Mouse (Mus musculus) ES-E14 (cell line): ENCODE data around the gene Gpr87. TPM values are rescaled to one million over a fixed set of nuclear protein-coding genes. Genes with fewer than 3 reads are reported as not detected.

ENCODE experiments used
- DNase-seq: peaks from one replicate; pipeline ENCODE4 v3.0.0-alpha.2; 2013; ENCODE audit warnings: low read depth, low spot score
- H3K27ac ChIP-seq: 2 replicates; pipeline ENCODE4 v1.5.1; 2012; ENCODE audit warnings: low read depth, mild to moderate bottlenecking, low read length, moderate library complexity, mixed read lengths; ENCODE audit not compliant: poor library complexity, insufficient read depth, severe bottlenecking
- H3K36me3 ChIP-seq: 2 replicates; pipeline ENCODE4 v1.6.1; 2012; ENCODE audit warnings: mild to moderate bottlenecking, low read length, moderate library complexity, mixed read lengths; ENCODE audit not compliant: control insufficient read depth, poor library complexity, insufficient read depth, severe bottlenecking
- H3K4me1 ChIP-seq, 2 experiments: fragments of 150-350 bp in 1 of 2; sonication (generic) in 1 of 2; 2 replicates each; pipeline ENCODE4 v1.6.1; 2012; ENCODE audit warnings: low read length in 2 of 2, mild to moderate bottlenecking in 1 of 2, mixed read lengths in 1 of 2; ENCODE audit not compliant: control insufficient read depth in 2 of 2, insufficient read depth in 2 of 2, poor library complexity in 1 of 2
- H3K4me3 ChIP-seq, 2 experiments: fragments of 150-350 bp in 1 of 2; sonication (generic) in 1 of 2; 2 replicates each; pipeline ENCODE4 v1.5.1; 2012; ENCODE audit warnings: low read length in 2 of 2, low read depth in 1 of 2, mild to moderate bottlenecking in 1 of 2, mixed read lengths in 1 of 2; ENCODE audit not compliant: insufficient read depth in 1 of 2, poor library complexity in 1 of 2, severe bottlenecking in 1 of 2
- H3K9ac ChIP-seq: 2 replicates; pipeline ENCODE4 v1.6.1; 2012; ENCODE audit warnings: low read depth, mild to moderate bottlenecking, low read length, mixed read lengths; ENCODE audit not compliant: poor library complexity, insufficient read depth, severe bottlenecking
- H3K9me3 ChIP-seq: fragments of 150-350 bp; sonication (generic); 2 replicates; pipeline ENCODE4 v1.6.1; 2012; ENCODE audit warnings: low read depth, mild to moderate bottlenecking, low read length; ENCODE audit not compliant: control insufficient read depth, insufficient read depth
- CHD2 ChIP-seq: IDR thresholded peaks from 2 replicates; pipeline ENCODE4 v1.6.1; 2014; ENCODE audit warnings: mild to moderate bottlenecking, low read depth, low read length, inconsistent platforms
- HCFC1 ChIP-seq: IDR thresholded peaks from 2 replicates; pipeline ENCODE4 v1.6.1; 2012; ENCODE audit warnings: low read length, inconsistent platforms, borderline replicate concordance; ENCODE audit not compliant: insufficient read depth
- MAFK ChIP-seq: IDR thresholded peaks from 2 replicates; pipeline ENCODE4 v1.6.1; 2014; ENCODE audit warnings: mild to moderate bottlenecking, low read depth, low read length, inconsistent platforms; ENCODE audit not compliant: insufficient read depth
- ZC3H11A ChIP-seq: IDR thresholded peaks from 2 replicates; pipeline ENCODE4 v1.6.1; 2012; ENCODE audit warnings: low read depth, mild to moderate bottlenecking, inconsistent platforms, low read length, borderline replicate concordance
- ZNF384 ChIP-seq: IDR thresholded peaks from 2 replicates; pipeline ENCODE4 v1.6.1; 2012; ENCODE audit warnings: low read depth, low read length, inconsistent platforms
- in situ Hi-C, 2 experiments: fragments of 600-800 bp; cut with MboI; formaldehyde crosslinking; loops; one replicate each; pipeline ENCODE4 v1.15.1; 2025; ENCODE audit warnings: low sequenced_read_pairs in 2 of 2, inconsistent platforms in 1 of 2; ENCODE audit not compliant: unreplicated experiment in 2 of 2
- total RNA-seq: library from RNA; depleted of rRNA; stranded (reverse); fragments of 300-350 nt; gene quantifications from 2 replicates; pipeline ENCODE4 v1.2.3, GENCODE M21; 2012

Gene Gpr87
- total RNA-seq, 1 experiment = 0.18 TPM

DNA sequence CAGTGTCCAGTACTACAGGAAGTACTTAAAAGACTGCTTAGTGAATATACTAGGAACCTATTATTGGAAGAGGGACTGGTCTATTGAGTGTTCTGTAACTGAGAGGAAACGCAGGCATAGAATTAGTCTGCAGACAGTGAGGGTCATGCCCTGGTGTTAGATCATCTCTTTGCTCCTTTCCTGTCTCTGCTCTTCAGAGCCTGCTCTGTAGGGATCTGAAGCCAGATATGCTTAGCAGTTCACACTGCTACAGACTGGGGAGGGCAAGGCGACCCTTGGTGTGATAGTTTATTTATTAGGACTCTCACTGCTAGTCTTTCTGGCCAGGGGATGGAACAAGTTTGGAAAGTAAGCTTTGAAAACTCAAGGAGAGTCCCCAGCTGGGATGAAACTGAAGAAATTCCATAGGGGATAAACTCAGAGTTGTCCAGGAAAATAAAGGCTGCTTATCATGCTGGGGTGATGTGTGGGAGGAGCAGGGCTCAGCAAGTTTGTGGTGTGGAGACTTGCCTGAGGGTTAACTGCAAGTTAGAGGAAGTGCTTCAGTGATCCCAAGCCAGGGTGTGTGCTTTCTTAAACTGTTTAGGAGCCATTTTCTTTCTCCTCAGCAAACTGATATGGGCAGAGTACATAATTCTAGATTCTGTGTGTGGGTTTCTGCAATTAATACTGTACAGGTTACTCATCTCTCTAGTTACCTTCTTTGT lies 24.8 kb downstream of the Gpr87 start:
- TF ChIP-seq MAFK = no peak
- no peak overlapping the region for H3K9ac ChIP-seq
- no peaks in the 10 kb centered on the region for H3K36me3 ChIP-seq
- DNase-seq = no peak
- H3K4me1 ChIP-seq = no peaks in the 10 kb centered on the region; a peak in 1 of 4 replicates
- no peak overlapping the region for H3K4me3 ChIP-seq
- no peak overlapping the region for H3K27ac ChIP-seq
- in situ Hi-C loops = no loop called here
- H3K9me3 ChIP-seq = no peaks in the 10 kb centered on the region

DNA sequence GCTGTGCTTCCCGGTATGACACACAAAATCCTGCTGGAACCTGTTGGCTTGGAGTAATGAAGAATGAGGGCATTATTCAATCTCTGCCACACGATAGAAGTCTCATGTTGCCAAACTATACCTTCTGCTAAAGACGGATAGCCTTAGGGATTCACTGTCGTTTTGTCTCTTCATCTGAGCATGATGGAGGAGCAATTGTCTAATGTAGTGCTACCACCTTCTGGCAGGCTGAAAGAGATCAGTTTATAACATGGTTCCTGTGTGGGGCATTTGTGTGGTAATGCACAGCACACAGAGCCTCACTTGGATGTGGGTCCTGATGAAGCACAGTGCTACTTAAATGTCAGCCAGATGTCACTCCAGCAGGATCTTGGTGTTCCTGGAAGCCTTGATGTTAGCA lies 25.7 kb downstream of the Gpr87 start:
- Histone ChIP-seq H3K9ac (no peak overlapping the region), H3K27ac (no peak overlapping the region), H3K4me3 (no peak overlapping the region), H3K9me3 (no peaks in the 10 kb centered on the region), H3K4me1 (no peaks in the 10 kb centered on the region; a peak in 1 of 4 replicates), H3K36me3 (no peaks in the 10 kb centered on the region)
- no peak for DNase-seq
- TF ChIP-seq MAFK = no peak
- TF ChIP-seq ZC3H11A = no peak
- TF ChIP-seq HCFC1 = no peak
- TF ChIP-seq ZNF384 = no peak
- TF ChIP-seq CHD2 = no peak
- in situ Hi-C loops = no loop called here

DNA sequence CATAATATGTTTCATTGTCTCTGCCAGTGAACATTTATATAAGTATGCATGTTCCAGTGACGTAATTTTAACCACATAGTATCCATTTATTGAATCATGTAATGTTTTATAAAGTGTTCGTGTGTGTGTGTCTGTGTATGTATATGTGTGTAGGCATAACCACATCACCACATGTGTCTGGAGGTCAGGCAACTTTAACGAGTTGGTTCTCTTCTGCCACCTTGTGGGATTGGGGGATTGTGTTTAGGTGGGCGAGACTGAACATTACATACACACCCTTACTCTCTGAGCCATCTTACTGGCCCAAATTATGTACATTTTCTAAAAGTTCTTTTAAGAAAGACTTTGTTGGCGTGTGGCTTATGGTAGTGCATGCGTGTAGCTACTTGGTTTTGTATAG lies 26.4 kb downstream of the Gpr87 start:
- H3K36me3 ChIP-seq = no peaks in the 10 kb centered on the region
- no peak overlapping the region for H3K27ac ChIP-seq
- no peak for TF ChIP-seq HCFC1
- TF ChIP-seq ZC3H11A = no peak
- in situ Hi-C loops = no loop called here
- no peaks in the 10 kb centered on the region; a peak in 1 of 4 replicates for H3K4me1 ChIP-seq
- H3K9ac ChIP-seq = no peak overlapping the region
- H3K4me3 ChIP-seq = no peak overlapping the region
- DNase-seq = no peak
- no peaks in the 10 kb centered on the region for H3K9me3 ChIP-seq

DNA sequence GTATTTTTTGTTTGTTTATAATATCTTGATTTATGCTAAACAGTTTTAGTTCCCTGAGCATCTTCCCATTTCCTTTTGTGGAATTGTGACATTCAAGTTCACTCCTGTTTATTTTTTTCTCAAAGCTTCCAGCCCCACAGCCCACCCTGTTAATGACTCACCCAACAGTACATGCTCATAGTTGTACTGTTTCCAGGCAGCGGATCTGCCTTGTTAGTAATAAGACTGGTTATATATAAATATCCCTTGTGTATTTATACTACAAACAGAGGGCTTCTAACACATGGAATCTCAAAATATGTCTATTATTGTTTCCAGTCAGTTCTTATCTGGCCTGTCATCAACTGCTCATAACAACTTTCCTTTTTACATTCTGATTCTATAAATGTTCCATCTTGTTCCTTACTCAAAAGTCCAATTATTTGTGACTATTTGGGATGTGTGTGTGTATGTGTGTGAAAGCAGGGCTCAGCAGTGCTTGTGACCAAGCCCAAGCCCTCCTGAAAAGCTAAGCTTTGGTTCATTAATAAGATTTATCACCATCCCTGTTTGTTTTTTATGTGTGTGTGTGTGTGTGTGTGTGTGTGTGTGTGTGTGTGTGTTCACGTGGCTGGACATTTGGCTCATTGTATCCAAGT lies 27.4 kb downstream of the Gpr87 start:
- no peak for TF ChIP-seq ZNF384
- no peak for TF ChIP-seq CHD2
- TF ChIP-seq MAFK = no peak
- no peak for TF ChIP-seq HCFC1
- no peak for TF ChIP-seq ZC3H11A
- no peak overlapping the region for H3K4me3 ChIP-seq
- DNase-seq = no peak
- in situ Hi-C loops = no loop called here
- no peak overlapping the region for H3K27ac ChIP-seq
- no peaks in the 10 kb centered on the region for H3K36me3 ChIP-seq
- H3K9ac ChIP-seq = no peak overlapping the region
- H3K4me1 ChIP-seq = no peaks in the 10 kb centered on the region; a peak in 1 of 4 replicates
- H3K9me3 ChIP-seq = no peaks in the 10 kb centered on the region

DNA sequence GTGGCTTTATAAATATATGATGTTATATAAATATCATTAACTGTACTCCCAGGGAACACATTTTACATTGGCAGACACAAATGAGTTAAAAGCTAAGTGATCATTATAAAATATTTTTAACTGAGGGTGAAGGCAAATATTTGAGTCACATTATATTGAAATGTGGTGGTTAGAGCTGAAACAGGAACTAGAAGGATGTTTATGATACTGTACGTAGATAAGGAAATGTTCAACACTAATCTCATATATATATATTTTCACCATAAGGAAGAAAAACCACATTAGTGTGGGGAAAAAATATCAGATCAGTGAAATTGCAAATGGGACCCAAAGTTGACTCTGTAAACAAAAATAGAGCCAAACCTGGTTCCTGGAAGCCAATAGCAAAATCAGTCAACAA lies 34.4 kb downstream of the Gpr87 start:
- no peaks in the 10 kb centered on the region for H3K4me1 ChIP-seq
- no peak overlapping the region for H3K9ac ChIP-seq
- no peak overlapping the region for H3K4me3 ChIP-seq
- in situ Hi-C loops = no loop called here
- TF ChIP-seq MAFK (no peak), ZC3H11A (no peak), HCFC1 (no peak), CHD2 (no peak), ZNF384 (no peak)
- H3K27ac ChIP-seq = no peak overlapping the region
- H3K9me3 ChIP-seq = no peaks in the 10 kb centered on the region
- H3K36me3 ChIP-seq = no peaks in the 10 kb centered on the region
- no peak for DNase-seq
